Mouse (Mus musculus) kidney, adult 2 months (tissue): ENCODE results near the gene Ppfibp1.

Experiments used
- CTCF ChIP-seq: fragments of 200-500 bp; conservative IDR thresholded peaks from 2 replicates; pipeline ENCODE4 v1.5.1; 2011; ENCODE audit warnings: low read depth, mild to moderate bottlenecking, control low read depth, low read length, moderate library complexity, mixed read lengths; ENCODE audit not compliant: insufficient read depth, insufficient read length
- POLR2A ChIP-seq: fragments of 200-500 bp; IDR thresholded peaks from one replicate; pipeline ENCODE4 v1.6.1; 2011; ENCODE audit warnings: low read depth, low read length, control low read depth

GRCm38 (mm10) chr6:146863154-146863553 lies 25.1 kb upstream of the Ppfibp1 start:
- TF ChIP-seq POLR2A (no peak), CTCF (no peak)
